Comparison of ENCODE assay signal across 30 mouse cellular contexts in genomic region chr5:121455510-121456265, GRCm38 (mm10). TPM values are rescaled to one million over a fixed set of nuclear protein-coding genes. Genes with fewer than 3 reads are reported as not detected.
DNase-seq lines count a peak whose midpoint lies in the region; ATAC-seq and TF ChIP-seq lines count a peak whose summit lies in the region.
"Had no signal": no experiment of that assay in that cellular context is flagged by ENCODE, and none has a peak within 500 bp of the region (broad histone marks: within the 10 kb centered on the region; RNA-seq: fewer than 3 reads in every experiment).

No protein-coding gene starts in this region.

- ATAC-seq in embryonic facial prominence, embryonic 13.5 days (ENCODE audit: insufficient number of reproducible peaks, insufficient read depth, low FRiP score, low TSS enrichment, low read depth) = no peak
- ATAC-seq in liver, embryonic 13.5 days (ENCODE audit: low read depth) = no peak
- no peak for ATAC-seq in liver, postnatal 0 days
- ATAC-seq: activated CD4-positive, CD25-positive, alpha-beta regulatory T cell, adult 4 months; CD4-positive, CD25-positive, alpha-beta regulatory T cell, adult 4 months; forebrain, embryonic 14.5 days; hindbrain, postnatal 0 days; lung, postnatal 0 days had no signal

- 0 out of 2 replicates have a peak, but pooled peaks cover 2% of the 10 kb centered on the region for H3K9me3 ChIP-seq in embryonic facial prominence, embryonic 13.5 days
- H3K9me3 ChIP-seq in embryonic facial prominence, embryonic 10.5 days = no peaks in the 10 kb centered on the region
- H3K9me3 ChIP-seq in liver, embryonic 13.5 days (replicated peaks) = 0 out of 2 replicates have a peak, but pooled peaks cover 2% of the 10 kb centered on the region
- H3K9me3 ChIP-seq in liver, postnatal 0 days (ENCODE audit: low read length) = no peaks in the 10 kb centered on the region
- H3K9me3 ChIP-seq in forebrain, embryonic 10.5 days = no peaks in the 10 kb centered on the region
- H3K9me3 ChIP-seq: heart, embryonic 12.5 days; liver, embryonic 15.5 days; neural tube, embryonic 12.5 days had no signal

- no peak for TF ChIP-seq CTCF in liver, postnatal 0 days (IDR thresholded peaks at IDR 0.05; ENCODE audit: low read depth)

- no peaks in the 10 kb centered on the region for H3K36me3 ChIP-seq in embryonic facial prominence, embryonic 13.5 days
- H3K36me3 ChIP-seq in embryonic facial prominence, embryonic 10.5 days (replicated peaks) = no peaks in the 10 kb centered on the region; the same call in 1 of the 2 replicates
- no peaks in the 10 kb centered on the region for H3K36me3 ChIP-seq in liver, embryonic 13.5 days
- H3K36me3 ChIP-seq in liver, postnatal 0 days (replicated peaks; ENCODE audit: insufficient read depth, low read length) = no peaks in the 10 kb centered on the region
- H3K36me3 ChIP-seq in forebrain, embryonic 10.5 days (replicated peaks) = no peaks in the 10 kb centered on the region
- H3K36me3 ChIP-seq: heart, embryonic 12.5 days; liver, embryonic 15.5 days; neural tube, embryonic 12.5 days had no signal

- WGBS in embryonic facial prominence, embryonic 13.5 days = 80% methylated on average over 9 of the region's 9 CpGs
- WGBS in embryonic facial prominence, embryonic 10.5 days = 84% methylated on average over 9 of the region's 9 CpGs
- WGBS in liver, embryonic 13.5 days (ENCODE audit: insufficient replicate concordance) = 51% methylated on average over 9 of the region's 9 CpGs
- WGBS in liver, postnatal 0 days (ENCODE audit: insufficient replicate concordance) = 54% methylated on average over 9 of the region's 9 CpGs
- WGBS in forebrain, embryonic 10.5 days = 88% methylated on average over 9 of the region's 9 CpGs

- TF ChIP-seq EP300 in liver, postnatal 0 days (IDR thresholded peaks at IDR 0.05; ENCODE audit: low read depth) = no peak

- H3K4me1 ChIP-seq in embryonic facial prominence, embryonic 13.5 days = peaks cover 24% of the 10 kb centered on the region
- peaks cover 27% of the 10 kb centered on the region for H3K4me1 ChIP-seq in embryonic facial prominence, embryonic 10.5 days
- H3K4me1 ChIP-seq in liver, embryonic 13.5 days (replicated peaks) = peaks cover 46% of the 10 kb centered on the region
- H3K4me1 ChIP-seq in liver, postnatal 0 days (ENCODE audit: insufficient read depth) = peaks cover 20% of the 10 kb centered on the region
- H3K4me1 ChIP-seq in forebrain, embryonic 10.5 days = peaks cover 28% of the 10 kb centered on the region

- no peak overlapping the region for H3K4me2 ChIP-seq in embryonic facial prominence, embryonic 13.5 days
- no peak overlapping the region for H3K4me2 ChIP-seq in liver, embryonic 13.5 days
- H3K4me2 ChIP-seq in liver, postnatal 0 days (ENCODE audit: low read depth, low read length) = no peak overlapping the region
- H3K4me2 ChIP-seq: heart, embryonic 12.5 days; liver, embryonic 15.5 days; midbrain, embryonic 11.5 days; neural tube, embryonic 12.5 days had no signal

- no peak overlapping the region for H3K9ac ChIP-seq in embryonic facial prominence, embryonic 13.5 days
- 0 out of 2 replicates have a peak overlapping the region, but pooled peaks have one; percentile 16 for H3K9ac ChIP-seq in liver, embryonic 13.5 days
- peak overlapping the region; percentile 5; the same call in 1 of the 2 replicates for H3K9ac ChIP-seq in liver, postnatal 0 days (replicated peaks)
- H3K9ac ChIP-seq: heart, embryonic 12.5 days; liver, embryonic 15.5 days; neural tube, embryonic 12.5 days had no signal

- DNase-seq in embryonic facial prominence, embryonic 10.5 days (ENCODE audit: low spot score) = no peak
- DNase-seq in liver, embryonic 13.5 days = no peak
- DNase-seq in liver = no peak
- no peak for DNase-seq in liver, postnatal 0 days
- no peak for DNase-seq in gastrocnemius, adult 18-20 months (ENCODE audit: low spot score)
- DNase-seq in thymus, postnatal 4 days = no peak
- DNase-seq in forebrain, embryonic 10.5 days (ENCODE audit: extremely low spot score, low spot score) = no peak
- DNase-seq: adrenal gland, postnatal 10 days; cerebellum, adult 9-10 months; gastrocnemius, postnatal 25 days; kidney, adult 8-10 months; kidney, postnatal 25 days; left cerebral cortex, postnatal 4 days; right cerebral cortex, adult 18-20 months; thymus, adult 18-20 months had no signal

- no peaks in the 10 kb centered on the region for H3K27me3 ChIP-seq in embryonic facial prominence, embryonic 13.5 days
- H3K27me3 ChIP-seq in embryonic facial prominence, embryonic 10.5 days (replicated peaks; ENCODE audit: low read depth, poor library complexity, severe bottlenecking) = no peaks in the 10 kb centered on the region
- H3K27me3 ChIP-seq in liver, embryonic 13.5 days = no peaks in the 10 kb centered on the region
- H3K27me3 ChIP-seq in liver, postnatal 0 days (ENCODE audit: insufficient read depth, low read length) = no peaks in the 10 kb centered on the region
- no peaks in the 10 kb centered on the region for H3K27me3 ChIP-seq in forebrain, embryonic 10.5 days (ENCODE audit: poor library complexity, severe bottlenecking)
- H3K27me3 ChIP-seq: heart, embryonic 12.5 days; liver, embryonic 15.5 days; neural tube, embryonic 12.5 days had no signal

- H3K27ac ChIP-seq in embryonic facial prominence, embryonic 13.5 days = peak overlapping the region; percentile 16; the same call in 1 of the 2 replicates
- no peak overlapping the region for H3K27ac ChIP-seq in embryonic facial prominence, embryonic 10.5 days (replicated peaks)
- H3K27ac ChIP-seq in liver, embryonic 13.5 days = peak overlapping the region; percentile 43; the same call in 1 of the 2 replicates
- no peak overlapping the region for H3K27ac ChIP-seq in liver, postnatal 0 days (ENCODE audit: low read depth)
- H3K27ac ChIP-seq in forebrain, embryonic 10.5 days = no peak overlapping the region
- H3K27ac ChIP-seq: hindbrain, postnatal 0 days; left cerebral cortex, adult 2 months; liver, embryonic 15.5 days; neural tube, embryonic 12.5 days had no signal

- no peak overlapping the region for H3K4me3 ChIP-seq in embryonic facial prominence, embryonic 13.5 days
- H3K4me3 ChIP-seq in embryonic facial prominence, embryonic 10.5 days = no peak overlapping the region
- no peak overlapping the region for H3K4me3 ChIP-seq in liver, embryonic 13.5 days (replicated peaks)
- no peak overlapping the region for H3K4me3 ChIP-seq in liver, postnatal 0 days (ENCODE audit: low read depth, low read length)
- no peak overlapping the region for H3K4me3 ChIP-seq in forebrain, embryonic 10.5 days
- H3K4me3 ChIP-seq: heart, embryonic 12.5 days; left cerebral cortex, adult 2 months; liver, embryonic 15.5 days; neural tube, embryonic 12.5 days had no signal

RNA-seq across cellular contexts. Expression of gene Erp29, which starts 3.4 kb away (rescaled TPM):
- polyA plus RNA-seq in embryonic facial prominence, embryonic 13.5 days (2015; fragmentation: Nextera tagmentation; extraction: Ambion mirVana) = 160 TPM in 2 replicates
- 114 and 122 TPM in 2 replicates for polyA plus RNA-seq in embryonic facial prominence, embryonic 10.5 days (2016; fragmentation: Nextera tagmentation; extraction: Ambion mirVana)
- 99.8 and 102 TPM in 2 replicates for polyA plus RNA-seq in liver, embryonic 13.5 days (2015; fragmentation: Nextera tagmentation; extraction: Ambion mirVana)
- polyA plus RNA-seq in liver, postnatal 0 days (2015; fragmentation: Nextera tagmentation; extraction: Ambion mirVana) = 69.4 and 69.7 TPM in 2 replicates
- total RNA-seq in gastrocnemius, adult 18-20 months (2021) = 10 to 100 TPM; 28.6 to 38.1 TPM
- polyA plus RNA-seq in forebrain, embryonic 10.5 days (2016; fragmentation: Nextera tagmentation; extraction: Ambion mirVana) = 131 and 140 TPM in 2 replicates

RNA-seq across cellular contexts. Expression of gene Tmem116, which starts 4.0 kb away (rescaled TPM):
- 1.3 TPM in 2 replicates for polyA plus RNA-seq in embryonic facial prominence, embryonic 13.5 days (2015; fragmentation: Nextera tagmentation; extraction: Ambion mirVana)
- polyA plus RNA-seq in embryonic facial prominence, embryonic 10.5 days (2016; fragmentation: Nextera tagmentation; extraction: Ambion mirVana) = 0.91 and 1.0 TPM in 2 replicates
- 0.83 and 1.3 TPM in 2 replicates for polyA plus RNA-seq in liver, embryonic 13.5 days (2015; fragmentation: Nextera tagmentation; extraction: Ambion mirVana)
- 0.86 TPM in 2 replicates for polyA plus RNA-seq in liver, postnatal 0 days (2015; fragmentation: Nextera tagmentation; extraction: Ambion mirVana)
- total RNA-seq in gastrocnemius, adult 18-20 months (2021) = 1 to 10 TPM; 7.4 to 7.5 TPM
- polyA plus RNA-seq in forebrain, embryonic 10.5 days (2016; fragmentation: Nextera tagmentation; extraction: Ambion mirVana) = 1.00 and 1.0 TPM in 2 replicates

RNA-seq across cellular contexts. Expression of gene Adam1b, which starts 47.5 kb away (rescaled TPM):
- not detected in 2 replicates for polyA plus RNA-seq in embryonic facial prominence, embryonic 13.5 days (2015; fragmentation: Nextera tagmentation; extraction: Ambion mirVana)
- polyA plus RNA-seq in embryonic facial prominence, embryonic 10.5 days (2016; fragmentation: Nextera tagmentation; extraction: Ambion mirVana) = not detected in 2 replicates
- polyA plus RNA-seq in liver, embryonic 13.5 days (2015; fragmentation: Nextera tagmentation; extraction: Ambion mirVana) = not detected in 2 replicates
- not detected in 2 replicates for polyA plus RNA-seq in liver, postnatal 0 days (2015; fragmentation: Nextera tagmentation; extraction: Ambion mirVana)
- not detected for total RNA-seq in gastrocnemius, adult 18-20 months (2021)
- polyA plus RNA-seq in forebrain, embryonic 10.5 days (2016; fragmentation: Nextera tagmentation; extraction: Ambion mirVana) = not detected in 2 replicates
- total RNA-seq: adrenal gland, postnatal 10 days; gastrocnemius, postnatal 25 days; hematopoietic stem cell, adult 5-6 weeks; hindbrain, postnatal 0 days; layer of hippocampus, adult 8-10 months; left cerebral cortex, postnatal 4 days had no signal
- polyA plus RNA-seq: activated CD4-positive, CD25-positive, alpha-beta regulatory T cell, adult 4 months; CD4-positive, CD25-positive, alpha-beta regulatory T cell, adult 4 months; cortical plate, adult 2 months; forebrain, embryonic 14.5 days; hindbrain, postnatal 0 days; liver, embryonic 15.5 days; midbrain, embryonic 11.5 days; neural tube, embryonic 12.5 days; urinary bladder, adult 2 months had no signal

RNA-seq across cellular contexts. Expression of gene Naa25, which starts 58.0 kb away (rescaled TPM):
- polyA plus RNA-seq in embryonic facial prominence, embryonic 13.5 days (2015; fragmentation: Nextera tagmentation; extraction: Ambion mirVana) = 39.2 and 40.8 TPM in 2 replicates
- polyA plus RNA-seq in embryonic facial prominence, embryonic 10.5 days (2016; fragmentation: Nextera tagmentation; extraction: Ambion mirVana) = 49.4 and 53.7 TPM in 2 replicates
- 32.8 and 37.7 TPM in 2 replicates for polyA plus RNA-seq in liver, embryonic 13.5 days (2015; fragmentation: Nextera tagmentation; extraction: Ambion mirVana)
- 12.5 and 12.9 TPM in 2 replicates for polyA plus RNA-seq in liver, postnatal 0 days (2015; fragmentation: Nextera tagmentation; extraction: Ambion mirVana)
- total RNA-seq in gastrocnemius, adult 18-20 months (2021) = 10 to 100 TPM; 25.9 to 29.7 TPM
- polyA plus RNA-seq in forebrain, embryonic 10.5 days (2016; fragmentation: Nextera tagmentation; extraction: Ambion mirVana) = 59.9 and 61.5 TPM in 2 replicates

Comparison
In these comparisons a context has a peak if more than half of its experiments do, and no peak if none do; other contexts are left out.
1. H3K27ac ChIP-seq: peak in embryonic facial prominence, embryonic 13.5 days (single experiment) and liver, embryonic 13.5 days (single experiment); none in embryonic facial prominence, embryonic 10.5 days (single experiment), liver, postnatal 0 days (single experiment) and forebrain, embryonic 10.5 days (single experiment).